Mouse (Mus musculus) stomach, postnatal 0 days (tissue): Measurements from ENCODE around the gene Vmn1r208. TPM values are rescaled to one million over a fixed set of nuclear protein-coding genes. Genes with fewer than 3 reads are reported as not detected.
"Not testable (repeated sequence)": the region's sequence is repeated elsewhere in the genome, so short reads cannot be mapped to it uniquely, and the experiment has no call there.

Experiments
- ATAC-seq: fragments of 200-750 bp; cut with Nextera tagmentation; 2 replicates; pipeline ENCODE4 v1.8.0; 2017; ENCODE audit not compliant: low FRiP score, low TSS enrichment
- DNase-seq: peaks from one replicate; pipeline ENCODE4 v3.0.0-alpha.2; 2016; ENCODE audit warnings: low spot score
- H3K27ac ChIP-seq: fragments of 300-500 bp; sonication (generic); replicated peaks from 2 replicates; pipeline ENCODE4 v1.5.1; 2014; ENCODE audit warnings: mild to moderate bottlenecking, control low read depth
- H3K27me3 ChIP-seq: fragments of 300-500 bp; sonication (generic); 2 replicates; pipeline ENCODE4 v1.6.1; 2014; ENCODE audit warnings: low read length; ENCODE audit not compliant: control insufficient read depth, insufficient read depth
- H3K36me3 ChIP-seq: fragments of 300-500 bp; sonication (generic); 2 replicates; pipeline ENCODE4 v1.6.1; 2014; ENCODE audit warnings: low read length, mixed read lengths; ENCODE audit not compliant: control insufficient read depth, insufficient read depth
- H3K4me1 ChIP-seq: fragments of 300-500 bp; sonication (generic); replicated peaks from 2 replicates; pipeline ENCODE4 v1.6.1; 2014; ENCODE audit warnings: antibody characterized with exemption; ENCODE audit not compliant: control insufficient read depth, insufficient read depth
- H3K4me2 ChIP-seq: fragments of 300-500 bp; sonication (generic); replicated peaks from 2 replicates; pipeline ENCODE4 v1.6.1; 2014; ENCODE audit warnings: low read depth, mild to moderate bottlenecking, control low read depth, moderate library complexity
- H3K4me3 ChIP-seq: fragments of 300-500 bp; sonication (generic); 2 replicates; pipeline ENCODE4 v1.5.1; 2014; ENCODE audit warnings: low read depth, low read length, control low read depth
- H3K9ac ChIP-seq: fragments of 300-500 bp; sonication (generic); 2 replicates; pipeline ENCODE4 v1.6.1; 2014; ENCODE audit warnings: mild to moderate bottlenecking, low read length, control low read depth, mixed read lengths
- H3K9me3 ChIP-seq: fragments of 300-500 bp; sonication (generic); 2 replicates; pipeline ENCODE4 v1.6.1; 2016; ENCODE audit warnings: low read length; ENCODE audit not compliant: control insufficient read depth
- CTCF ChIP-seq: IDR thresholded peaks from 2 replicates; pipeline ENCODE4 v1.5.1; 2016; ENCODE audit warnings: antibody characterized with exemption, low read depth, mild to moderate bottlenecking, moderate library complexity
- EP300 ChIP-seq: optimal IDR thresholded peaks from 2 replicates; pipeline ENCODE3; 2016; ENCODE audit warnings: antibody characterized with exemption
- WGBS: fragments of 180-500 bp; shearing (Covaris S2); extraction: QIAGEN DNeasy Blood & Tissue Kit; methylation state at CpG from one replicate; pipeline ENCODE4 v1.1.7; 2014; 5-methylcytosine and 5-hydroxymethylcytosine counted together
- polyA plus RNA-seq: library from polyadenylated mRNA; unstranded; fragments of >200 nt; fragmentation: Nextera tagmentation; extraction: Ambion mirVana; gene quantifications from 2 replicates; pipeline ENCODE4 v1.2.1, GENCODE M21; 2015

The Vmn1r208 gene
- polyA plus RNA-seq = 0.04 TPM in 1 of 2 replicates, not detected in the other

DNA sequence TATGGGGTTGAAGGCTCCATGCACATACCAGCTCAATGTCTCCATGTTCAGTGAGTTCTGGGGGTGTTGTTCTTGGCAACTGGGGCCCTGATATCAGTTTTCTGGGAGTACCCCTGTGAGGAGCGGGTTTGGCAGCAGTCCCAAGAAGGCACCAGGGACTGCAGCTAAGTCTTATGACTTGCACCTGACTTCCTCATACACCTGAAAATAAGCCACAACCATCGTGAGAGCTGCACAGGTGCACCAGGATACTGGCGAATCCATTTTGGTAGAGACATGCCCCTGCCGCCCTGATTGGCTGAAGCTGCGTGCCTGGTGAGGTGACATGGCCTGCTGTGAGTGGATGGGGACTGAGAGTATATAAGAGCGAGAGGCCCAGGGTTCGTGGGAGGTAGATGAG, at the start of gene Vmn1r208:
Gene Vmn1r208 (minus strand): TSS at position 101 of the 400 bp plus-strand sequence.
- H3K4me3 ChIP-seq, H3K4me2 ChIP-seq, H3K9me3 ChIP-seq, ATAC-seq, H3K9ac ChIP-seq, DNase-seq, H3K4me1 ChIP-seq, H3K36me3 ChIP-seq, H3K27me3 ChIP-seq, H3K27ac ChIP-seq: not testable (repeated sequence)
- no CpG with 5 or more reads among the region's 7 CpGs for WGBS

DNA sequence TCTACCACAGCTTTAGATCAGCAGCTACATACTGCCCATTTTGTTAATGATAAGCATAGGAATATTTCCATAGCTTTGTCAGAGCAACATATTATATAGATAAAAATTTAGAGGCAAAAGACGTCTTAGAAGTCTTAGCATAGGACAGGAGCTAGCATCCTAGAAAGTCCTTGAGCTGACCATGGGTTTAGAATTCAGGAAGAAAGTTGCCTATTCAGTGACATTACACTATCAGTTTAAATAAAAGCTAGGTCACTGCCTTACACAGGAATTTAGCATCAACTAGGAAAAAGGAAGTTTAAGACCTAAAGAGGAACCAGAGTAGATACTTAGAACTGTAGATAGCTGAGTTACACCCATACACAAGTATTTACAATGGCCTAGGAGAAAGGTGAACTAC, 44.4 kb upstream of the Vmn1r208 start:
- not testable (repeated sequence) for H3K4me3 ChIP-seq, H3K4me2 ChIP-seq, H3K27me3 ChIP-seq, H3K9me3 ChIP-seq, ATAC-seq, H3K36me3 ChIP-seq, H3K9ac ChIP-seq, H3K27ac ChIP-seq, H3K4me1 ChIP-seq, DNase-seq
- 94% methylated on average over 1 of the region's 1 CpGs for WGBS

DNA sequence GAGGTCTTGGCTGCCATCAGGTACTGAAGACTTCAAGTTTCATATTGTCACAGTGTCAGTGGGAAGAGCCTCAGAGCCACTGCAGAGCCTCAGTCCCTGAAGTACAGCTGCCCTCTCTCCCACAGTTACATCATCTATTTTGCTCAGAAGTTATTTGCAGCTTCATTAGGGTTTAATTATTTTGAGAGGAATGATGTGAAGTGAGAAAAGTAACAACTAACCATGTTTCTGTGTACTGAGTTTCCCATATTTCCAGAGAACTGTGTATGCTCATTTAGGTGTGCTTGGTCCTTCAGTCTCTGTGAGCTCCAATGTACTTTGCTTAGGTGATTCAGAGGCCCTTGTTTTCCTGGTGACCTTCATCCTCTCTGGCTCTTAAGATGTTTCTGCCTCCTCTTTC, 32.4 kb upstream of the Vmn1r208 start, which contains the start of gene Vmn1r209:
Gene Vmn1r209 (minus strand): TSS at position 101 of the 400 bp plus-strand sequence.
- H3K4me1 ChIP-seq, H3K9ac ChIP-seq, H3K9me3 ChIP-seq, H3K27ac ChIP-seq, ATAC-seq, H3K4me3 ChIP-seq, H3K36me3 ChIP-seq, DNase-seq, H3K4me2 ChIP-seq, H3K27me3 ChIP-seq: not testable (repeated sequence)

DNA sequence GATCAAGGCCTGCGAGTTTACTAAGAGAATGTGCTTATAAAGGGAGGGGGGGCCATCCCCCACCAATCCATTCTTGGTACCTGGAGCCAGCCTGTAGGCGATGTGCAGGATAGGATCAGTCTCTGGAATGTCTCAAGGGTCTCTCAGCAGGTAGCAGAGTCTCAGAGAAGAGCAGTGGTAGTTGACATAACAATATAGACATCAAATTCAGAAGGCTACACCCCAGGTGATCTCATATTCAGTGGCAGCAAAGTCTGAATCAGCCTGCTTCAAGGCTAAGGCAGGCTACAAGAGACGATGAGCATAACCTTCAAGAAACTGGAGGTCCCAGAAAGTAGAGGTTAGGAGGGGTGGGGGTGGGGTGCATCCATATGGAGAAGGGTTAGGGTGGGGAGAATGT, 10.9 kb upstream of the Vmn1r208 start:
- not testable (repeated sequence) for H3K4me2 ChIP-seq, H3K9me3 ChIP-seq, H3K27me3 ChIP-seq, ATAC-seq, H3K27ac ChIP-seq, H3K9ac ChIP-seq, H3K36me3 ChIP-seq, H3K4me3 ChIP-seq, DNase-seq, H3K4me1 ChIP-seq
- 74% methylated on average over 3 of the region's 3 CpGs for WGBS

DNA sequence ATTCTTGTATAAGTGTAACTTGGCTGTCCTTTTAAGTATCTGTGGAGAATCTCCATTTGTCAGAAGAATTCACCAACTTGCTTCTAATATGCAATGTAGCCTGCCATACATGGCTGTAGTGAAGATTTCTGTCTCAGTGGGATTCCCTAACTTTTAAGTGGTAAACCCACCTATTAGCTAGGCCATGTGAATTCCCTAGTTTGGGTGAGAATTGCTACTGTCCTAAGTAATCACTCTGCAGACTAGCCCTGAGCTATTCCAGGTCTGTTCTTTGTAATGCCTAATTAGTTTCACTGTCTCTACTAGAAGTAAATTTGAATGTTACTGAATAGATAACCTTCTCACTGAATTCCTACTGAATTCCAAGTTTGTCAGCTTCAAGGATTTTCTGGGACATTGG, 7.0 kb upstream of the Vmn1r208 start:
- not testable (repeated sequence) for H3K27ac ChIP-seq, H3K36me3 ChIP-seq, ATAC-seq, H3K9ac ChIP-seq, H3K4me3 ChIP-seq, DNase-seq, H3K27me3 ChIP-seq, H3K4me1 ChIP-seq, H3K4me2 ChIP-seq, H3K9me3 ChIP-seq

DNA sequence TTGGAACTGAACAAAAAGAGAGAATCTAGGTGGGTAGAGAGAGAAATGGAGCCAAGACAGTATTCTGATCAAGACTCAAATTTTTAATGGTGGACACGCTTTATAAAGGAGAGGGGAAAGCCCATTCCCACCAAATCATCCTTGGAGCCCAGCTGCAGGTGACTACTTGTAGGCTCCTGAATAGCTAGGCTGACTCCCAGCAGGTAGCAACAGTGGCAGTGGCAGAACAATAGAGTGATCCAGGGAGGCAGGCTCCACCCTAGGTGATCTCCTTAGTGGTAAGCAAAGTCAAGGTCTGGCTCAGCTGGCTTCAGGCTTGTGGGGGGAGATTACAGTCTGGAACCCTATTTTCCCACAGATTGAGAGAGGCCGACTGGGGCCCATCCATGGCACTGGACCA, 5.6 kb downstream of the Vmn1r208 start:
- H3K4me1 ChIP-seq, H3K9me3 ChIP-seq, H3K4me2 ChIP-seq, H3K27ac ChIP-seq, H3K9ac ChIP-seq, H3K4me3 ChIP-seq, H3K36me3 ChIP-seq, ATAC-seq, DNase-seq, H3K27me3 ChIP-seq: not testable (repeated sequence)
- 67% methylated on average over 1 of the region's 2 CpGs for WGBS

DNA sequence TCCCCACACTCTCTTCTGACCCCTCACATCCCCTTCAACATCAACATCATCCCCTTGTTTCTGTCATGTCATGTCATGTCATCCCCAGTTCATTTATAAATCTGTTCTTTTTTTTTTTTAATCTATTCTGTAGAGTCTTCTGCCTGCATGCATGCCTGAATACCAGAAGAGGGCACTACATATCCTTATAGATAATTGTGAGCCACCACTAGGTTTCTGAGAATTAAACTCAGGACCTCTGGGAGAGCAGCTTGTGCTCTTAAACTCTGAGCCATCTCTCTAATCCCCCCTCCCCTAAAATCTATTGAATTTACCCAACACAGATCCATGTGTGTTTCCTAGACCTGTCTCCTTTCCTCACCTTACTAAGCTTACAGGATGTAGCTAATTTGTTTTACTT, 29.7 kb downstream of the Vmn1r208 start:
- Histone ChIP-seq H3K27ac (no peak overlapping the region), H3K9ac (no peak overlapping the region), H3K36me3 (no peaks in the 10 kb centered on the region), H3K4me2 (no peak overlapping the region), H3K9me3 (no peaks in the 10 kb centered on the region), H3K4me1 (no peaks in the 10 kb centered on the region), H3K27me3 (no peaks in the 10 kb centered on the region), H3K4me3 (no peak overlapping the region)
- TF ChIP-seq CTCF = peak; percentile 59
- TF ChIP-seq EP300 = no peak
- no peak for ATAC-seq
- DNase-seq = no peak

DNA sequence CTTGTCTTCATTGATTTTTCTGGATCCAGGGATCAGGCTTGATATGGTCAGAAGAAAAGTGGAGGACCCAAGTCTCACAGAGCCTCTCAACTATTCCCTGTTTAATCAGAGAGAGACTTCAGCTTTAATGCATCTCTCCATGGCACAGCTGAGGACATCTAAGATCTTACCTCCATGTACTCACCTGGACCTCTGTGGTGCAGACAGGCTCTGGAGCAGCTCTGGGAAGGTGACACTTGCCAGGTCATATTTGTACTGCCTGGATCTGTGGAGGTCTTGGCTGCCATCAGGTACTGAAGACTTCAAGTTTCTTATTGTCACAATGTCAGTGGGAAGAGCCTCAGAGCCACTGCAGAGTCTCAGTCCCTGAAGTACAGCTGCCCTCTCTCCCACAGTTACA, 47.7 kb downstream of the Vmn1r208 start, which contains the start of gene Vmn1r207-ps:
Gene Vmn1r207-ps (minus strand): TSS at position 101 of the 400 bp plus-strand sequence.
- H3K27ac ChIP-seq, DNase-seq, H3K27me3 ChIP-seq, H3K4me2 ChIP-seq, H3K9me3 ChIP-seq, H3K4me1 ChIP-seq, H3K4me3 ChIP-seq, H3K36me3 ChIP-seq, ATAC-seq, H3K9ac ChIP-seq: not testable (repeated sequence)
